Mouse (Mus musculus): Measurements from ENCODE around the gene Adam11. TPM values are rescaled to one million over a fixed set of nuclear protein-coding genes. Genes with fewer than 3 reads are reported as not detected.

Gene Adam11
- polyA plus RNA-seq, 2 experiments: 0.06 to 0.30 TPM

DNA sequence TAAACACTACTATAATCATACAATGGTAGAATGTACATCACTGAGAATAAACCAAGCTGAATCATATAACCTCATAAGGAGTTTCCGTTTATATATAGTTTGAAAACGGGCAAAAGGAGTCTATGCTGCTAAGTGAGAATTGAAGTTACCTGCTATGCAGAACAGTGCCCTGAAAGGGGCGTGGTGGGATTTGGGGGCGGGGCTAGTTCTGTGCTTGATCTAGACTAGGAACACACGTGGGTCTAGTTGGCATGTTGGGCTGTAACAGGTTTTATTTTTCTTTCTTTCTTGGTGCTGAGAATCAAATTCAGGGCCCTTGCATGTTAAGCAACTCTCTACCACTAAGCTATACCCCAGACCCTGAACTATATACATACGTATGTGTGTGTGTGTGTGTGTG is 60.0 kb downstream of the Adam11 start:
- ATAC-seq (ENCODE audit: insufficient read depth) (no peak), DNase-seq (ENCODE audit: low read depth in 3 of 3, low spot score in 3 of 3) (no peak)
- 31% methylated on average over 6 of the region's 6 CpGs for WGBS (ENCODE audit: insufficient replicate concordance)
- Histone ChIP-seq H3K27me3 (ENCODE audit: control insufficient read depth, insufficient read depth, low read length) (peaks cover 56% of the 10 kb centered on the region), H3K4me3 (ENCODE audit: insufficient read depth in 1 of 2, low read depth in 2 of 2, low read length in 2 of 2) (no peak overlapping the region), H3K4me1 (replicated peaks; ENCODE audit: control insufficient read depth in 2 of 2, insufficient read depth in 2 of 2, low read length in 1 of 2) (no peaks in the 10 kb centered on the region), H3K9ac (replicated peaks) (no peak overlapping the region), H3K27ac (no peak overlapping the region), H3K9me3 (ENCODE audit: control insufficient read depth, low read length) (no peaks in the 10 kb centered on the region), H3K4me2 (ENCODE audit: low read depth) (no peak overlapping the region), H3K36me3 (replicated peaks; ENCODE audit: control insufficient read depth, insufficient read depth, low read depth) (no peaks in the 10 kb centered on the region)
- TF ChIP-seq EP300 (IDR thresholded peaks at IDR 0.05; ENCODE audit: low read depth): no peak
- no peak for TF ChIP-seq CTCF (IDR thresholded peaks at IDR 0.05; ENCODE audit: low read depth)

DNA sequence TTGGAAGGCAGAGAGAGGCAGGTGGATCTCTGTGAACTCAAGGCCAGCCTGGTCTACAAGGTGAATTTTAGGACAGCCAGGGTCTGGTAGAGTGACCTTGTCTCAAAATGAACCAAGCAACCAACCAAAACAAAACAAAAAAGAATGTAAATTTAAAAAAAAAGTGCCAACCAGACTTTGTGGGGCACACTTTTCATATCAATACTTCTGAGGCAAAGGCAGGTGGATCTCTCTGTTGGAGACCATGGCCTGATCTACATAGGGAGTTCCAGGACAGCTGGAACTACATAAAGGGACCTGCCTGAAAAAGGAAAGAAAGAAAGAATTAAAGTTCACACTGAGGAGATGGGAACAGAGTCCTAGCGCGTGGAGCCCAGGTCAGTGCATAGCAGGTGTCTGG is 65.2 kb downstream of the Adam11 start:
- Histone ChIP-seq H3K9ac (replicated peaks) (no peak overlapping the region), H3K27ac (no peak overlapping the region), H3K4me2 (ENCODE audit: low read depth) (no peak overlapping the region), H3K27me3 (ENCODE audit: control insufficient read depth, insufficient read depth, low read length) (peaks cover 4% of the 10 kb centered on the region), H3K4me1 (replicated peaks; ENCODE audit: control insufficient read depth in 2 of 2, insufficient read depth in 2 of 2, low read length in 1 of 2) (no peaks in the 10 kb centered on the region), H3K36me3 (replicated peaks; ENCODE audit: control insufficient read depth, insufficient read depth, low read depth) (no peaks in the 10 kb centered on the region), H3K4me3 (ENCODE audit: insufficient read depth in 1 of 2, low read depth in 2 of 2, low read length in 2 of 2) (no peak overlapping the region), H3K9me3 (ENCODE audit: control insufficient read depth, low read length) (no peaks in the 10 kb centered on the region)
- no peak for TF ChIP-seq CTCF (IDR thresholded peaks at IDR 0.05; ENCODE audit: low read depth)
- ATAC-seq (ENCODE audit: insufficient read depth): no peak
- WGBS (ENCODE audit: insufficient replicate concordance): 71% methylated on average over 2 of the region's 2 CpGs
- no peak for DNase-seq (ENCODE audit: low read depth in 3 of 3, low spot score in 3 of 3)

DNA sequence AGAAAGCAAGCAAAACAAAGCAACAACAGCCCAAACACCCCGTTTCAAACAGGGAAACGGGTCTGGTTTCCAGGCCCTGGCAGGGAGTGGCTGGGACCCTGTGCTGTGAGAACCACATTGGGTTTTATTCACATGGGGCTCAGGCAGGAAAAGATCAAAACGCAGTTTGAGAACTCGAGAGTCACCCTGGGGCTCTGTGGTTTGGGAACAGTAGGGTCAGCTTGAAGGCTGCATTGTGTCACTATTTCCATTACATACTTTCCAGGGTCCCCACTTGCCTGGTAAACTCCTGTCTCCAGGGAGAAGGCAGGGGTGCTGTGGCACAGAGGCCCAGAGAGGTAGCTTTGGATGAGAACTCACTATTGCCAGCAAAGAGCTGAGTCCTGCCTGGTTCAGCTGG is 65.9 kb downstream of the Adam11 start:
- Histone ChIP-seq H3K9me3 (ENCODE audit: control insufficient read depth, low read length) (no peaks in the 10 kb centered on the region), H3K9ac (replicated peaks) (no peak overlapping the region), H3K4me1 (replicated peaks; ENCODE audit: control insufficient read depth in 2 of 2, insufficient read depth in 2 of 2, low read length in 1 of 2) (no peaks in the 10 kb centered on the region), H3K36me3 (replicated peaks; ENCODE audit: control insufficient read depth, insufficient read depth, low read depth) (no peaks in the 10 kb centered on the region), H3K4me3 (ENCODE audit: insufficient read depth in 1 of 2, low read depth in 2 of 2, low read length in 2 of 2) (no peak overlapping the region), H3K4me2 (ENCODE audit: low read depth) (no peak overlapping the region), H3K27ac (no peak overlapping the region), H3K27me3 (ENCODE audit: control insufficient read depth, insufficient read depth, low read length) (peaks cover 4% of the 10 kb centered on the region)
- 39% methylated on average over 4 of the region's 4 CpGs for WGBS (ENCODE audit: insufficient replicate concordance)
- no peak for DNase-seq (ENCODE audit: low read depth in 3 of 3, low spot score in 3 of 3)
- ATAC-seq (ENCODE audit: insufficient read depth): no peak
- no peak for TF ChIP-seq EP300 (IDR thresholded peaks at IDR 0.05; ENCODE audit: low read depth)
- no peak for TF ChIP-seq CTCF (IDR thresholded peaks at IDR 0.05; ENCODE audit: low read depth)

Other genes starting within 250 kb of the Adam11 start
- gene Gpatch8, start 205.0 kb upstream of the Adam11 start, polyA plus RNA-seq (2012; rRNA removed): 7.5 and 7.8 TPM in 2 replicates
- 14.1 and 16.4 TPM in 2 replicates for gene Gpatch8, start 205.0 kb upstream of the Adam11 start, polyA plus RNA-seq (2014; fragmentation: Nextera tagmentation; extraction: Ambion mirVana)
- 0.08 and 0.17 TPM in 2 replicates for gene Gm11627, start 182.0 kb upstream of the Adam11 start, polyA plus RNA-seq (2012; rRNA removed)
- not detected in 2 replicates for gene Gm11627, start 182.0 kb upstream of the Adam11 start, polyA plus RNA-seq (2014; fragmentation: Nextera tagmentation; extraction: Ambion mirVana)
- 0.91 and 1.1 TPM in 2 replicates for gene Fzd2, start 157.0 kb upstream of the Adam11 start, polyA plus RNA-seq (2012; rRNA removed)
- gene Fzd2, start 157.0 kb upstream of the Adam11 start, polyA plus RNA-seq (2014; fragmentation: Nextera tagmentation; extraction: Ambion mirVana): 0.28 and 0.47 TPM in 2 replicates
- gene Meioc, start 97.7 kb upstream of the Adam11 start, polyA plus RNA-seq (2012; rRNA removed): 0.01 and 0.02 TPM in 2 replicates
- gene Meioc, start 97.7 kb upstream of the Adam11 start, polyA plus RNA-seq (2014; fragmentation: Nextera tagmentation; extraction: Ambion mirVana): 0.11 TPM in 1 of 2 replicates, not detected in the other
- gene Ccdc43, start 63.7 kb upstream of the Adam11 start, polyA plus RNA-seq (2012; rRNA removed): 4.0 and 7.1 TPM in 2 replicates
- 14.1 and 14.7 TPM in 2 replicates for gene Ccdc43, start 63.7 kb upstream of the Adam11 start, polyA plus RNA-seq (2014; fragmentation: Nextera tagmentation; extraction: Ambion mirVana)
- gene Gjc1, start 58.3 kb downstream of the Adam11 start, polyA plus RNA-seq (2012; rRNA removed): 1.2 and 1.7 TPM in 2 replicates
- 1.1 and 1.5 TPM in 2 replicates for gene Gjc1, start 58.3 kb downstream of the Adam11 start, polyA plus RNA-seq (2014; fragmentation: Nextera tagmentation; extraction: Ambion mirVana)
- not detected in 2 replicates for gene Higd1b, start 74.4 kb downstream of the Adam11 start, polyA plus RNA-seq (2012; rRNA removed)
- gene Higd1b, start 74.4 kb downstream of the Adam11 start, polyA plus RNA-seq (2014; fragmentation: Nextera tagmentation; extraction: Ambion mirVana): not detected in 2 replicates
- 51.1 and 51.8 TPM in 2 replicates for gene Eftud2, start 119.5 kb downstream of the Adam11 start, polyA plus RNA-seq (2012; rRNA removed)
- gene Eftud2, start 119.5 kb downstream of the Adam11 start, polyA plus RNA-seq (2014; fragmentation: Nextera tagmentation; extraction: Ambion mirVana): 88.8 and 116 TPM in 2 replicates
- 0.29 and 0.59 TPM in 2 replicates for gene Ccdc103, start 119.8 kb downstream of the Adam11 start, polyA plus RNA-seq (2012; rRNA removed)
- 0.75 and 1.1 TPM in 2 replicates for gene Ccdc103, start 119.8 kb downstream of the Adam11 start, polyA plus RNA-seq (2014; fragmentation: Nextera tagmentation; extraction: Ambion mirVana)
- gene Fam187a, start 123.7 kb downstream of the Adam11 start, polyA plus RNA-seq (2012; rRNA removed): not detected in 2 replicates
- 0.06 TPM in 1 of 2 replicates, not detected in the other for gene Fam187a, start 123.7 kb downstream of the Adam11 start, polyA plus RNA-seq (2014; fragmentation: Nextera tagmentation; extraction: Ambion mirVana)
- gene Gfap, start 139.5 kb downstream of the Adam11 start, polyA plus RNA-seq (2012; rRNA removed): 8.2 and 12.6 TPM in 2 replicates
- 9.3 and 10.2 TPM in 2 replicates for gene Gfap, start 139.5 kb downstream of the Adam11 start, polyA plus RNA-seq (2014; fragmentation: Nextera tagmentation; extraction: Ambion mirVana)
- 19.7 and 21.9 TPM in 2 replicates for gene Kif18b, start 163.7 kb downstream of the Adam11 start, polyA plus RNA-seq (2012; rRNA removed)
- gene Kif18b, start 163.7 kb downstream of the Adam11 start, polyA plus RNA-seq (2014; fragmentation: Nextera tagmentation; extraction: Ambion mirVana): 6.3 TPM in 2 replicates
- 0.17 and 0.21 TPM in 2 replicates for gene C1ql1, start 185.2 kb downstream of the Adam11 start, polyA plus RNA-seq (2012; rRNA removed)
- 0.15 TPM in 1 of 2 replicates, not detected in the other for gene C1ql1, start 185.2 kb downstream of the Adam11 start, polyA plus RNA-seq (2014; fragmentation: Nextera tagmentation; extraction: Ambion mirVana)